Mouse (Mus musculus) lung, embryonic 14.5 days (tissue): ENCODE measurements around the gene Hoxa9. TPM values are rescaled to one million over a fixed set of nuclear protein-coding genes. Genes with fewer than 3 reads are reported as not detected.
A peak's percentile ranks its signal among the peaks of the same experiment; 100 is the strongest.

Experiments used
- ATAC-seq: fragments of 200-750 bp; cut with Nextera tagmentation; 2 replicates; pipeline ENCODE4 v1.8.0; 2017; ENCODE audit warnings: mild to moderate bottlenecking, moderate TSS enrichment, moderate library complexity; ENCODE audit not compliant: insufficient read depth
- DNase-seq: peaks from one replicate; pipeline ENCODE4 v3.0.0-alpha.2; 2015
- H3K27ac ChIP-seq: fragments of 300-500 bp; sonication (generic); 2 replicates; pipeline ENCODE4 v1.5.1; 2014; ENCODE audit warnings: low read depth, mild to moderate bottlenecking, moderate library complexity
- H3K27me3 ChIP-seq: fragments of 300-500 bp; sonication (generic); 2 replicates; pipeline ENCODE4 v1.6.1; 2014; ENCODE audit warnings: low read length, control low read depth; ENCODE audit not compliant: insufficient read depth
- H3K36me3 ChIP-seq: fragments of 300-500 bp; sonication (generic); 2 replicates; pipeline ENCODE4 v1.6.1; 2014; ENCODE audit warnings: control low read depth; ENCODE audit not compliant: insufficient read depth
- H3K4me1 ChIP-seq: fragments of 300-500 bp; sonication (generic); 2 replicates; pipeline ENCODE4 v1.6.1; 2014; ENCODE audit warnings: antibody characterized with exemption, control low read depth; ENCODE audit not compliant: insufficient read depth
- H3K4me2 ChIP-seq: fragments of 300-500 bp; sonication (generic); 2 replicates; pipeline ENCODE4 v1.6.1; 2014; ENCODE audit warnings: mild to moderate bottlenecking
- H3K4me3 ChIP-seq: fragments of 300-500 bp; sonication (generic); 2 replicates; pipeline ENCODE4 v1.5.1; 2014; ENCODE audit warnings: low read depth, low read length
- H3K9ac ChIP-seq: fragments of 300-500 bp; sonication (generic); 2 replicates; pipeline ENCODE4 v1.6.1; 2014
- H3K9me3 ChIP-seq: fragments of 300-500 bp; sonication (generic); 2 replicates; pipeline ENCODE4 v1.6.1; 2016; ENCODE audit warnings: low read depth, low read length, control low read depth
- CTCF ChIP-seq: IDR thresholded peaks from 2 replicates; pipeline ENCODE4 v1.5.1; 2016; ENCODE audit warnings: antibody characterized with exemption, low read depth
- WGBS: fragments of 180-500 bp; shearing (Covaris S2); extraction: QIAGEN DNeasy Blood & Tissue Kit; methylation state at CpG from one replicate; pipeline ENCODE4 v1.1.7; 2014; 5-methylcytosine and 5-hydroxymethylcytosine counted together
- polyA plus RNA-seq: library from polyadenylated mRNA; unstranded; fragments of >200 nt; fragmentation: Nextera tagmentation; extraction: Ambion mirVana; gene quantifications from 2 replicates; pipeline ENCODE4 v1.2.1, GENCODE M21; 2014

The Hoxa9 gene
- polyA plus RNA-seq, 1 experiment from 2014 or later, result not detected

- ATAC-seq (no peak), DNase-seq (no peak)
- Histone ChIP-seq H3K4me1 (peaks cover 23% of the 10 kb centered on the region), H3K27ac (peak overlapping the region; percentile 98), H3K9ac (peak overlapping the region; percentile 98), H3K4me2 (peak overlapping the region; percentile 79), H3K4me3 (peak overlapping the region; percentile 63), H3K9me3 (no peaks in the 10 kb centered on the region), H3K27me3 (peaks cover 34% of the 10 kb centered on the region), H3K36me3 (no peaks in the 10 kb centered on the region; the same call in 1 of the 2 replicates)
- TF ChIP-seq CTCF, result no peak
- WGBS, result 1% methylated on average over 10 of the region's 10 CpGs
Measured at GRCm38 (mm10) chr6:52179690-52180089, 51.2 kb downstream of the Hoxa9 start.

GRCm38 (mm10) chr6:52178918-52179665, 51.8 kb downstream of the Hoxa9 start:
- 0% methylated on average over 4 of the region's 4 CpGs for WGBS
- DNase-seq, result no peak
- peaks cover 30% of the 10 kb centered on the region for H3K27me3 ChIP-seq
- H3K4me1 ChIP-seq, result peaks cover 19% of the 10 kb centered on the region
- peak overlapping the region; percentile 79 for H3K4me2 ChIP-seq
- H3K4me3 ChIP-seq, result peak overlapping the region; percentile 63
- H3K9me3 ChIP-seq, result no peaks in the 10 kb centered on the region
- H3K27ac ChIP-seq, result peak overlapping the region; percentile 98
- no peak for ATAC-seq
- no peak for TF ChIP-seq CTCF
- peak overlapping the region; percentile 98 for H3K9ac ChIP-seq
- no peaks in the 10 kb centered on the region; the same call in 1 of the 2 replicates for H3K36me3 ChIP-seq

GRCm38 (mm10) chr6:52177806-52178205, 53.1 kb downstream of the Hoxa9 start:
- DNase-seq, result peak; percentile 53
- peak overlapping the region; percentile 63 for H3K4me3 ChIP-seq
- H3K27me3 ChIP-seq, result peaks cover 33% of the 10 kb centered on the region
- peak overlapping the region; percentile 98 for H3K27ac ChIP-seq
- peak overlapping the region; percentile 79 for H3K4me2 ChIP-seq
- H3K9me3 ChIP-seq, result no peaks in the 10 kb centered on the region
- peak overlapping the region; percentile 98 for H3K9ac ChIP-seq
- no peak for TF ChIP-seq CTCF
- no peaks in the 10 kb centered on the region; the same call in 1 of the 2 replicates for H3K36me3 ChIP-seq
- ATAC-seq, result no peak
- H3K4me1 ChIP-seq, result peaks cover 10% of the 10 kb centered on the region
- WGBS, result 2% methylated on average over 9 of the region's 9 CpGs

GRCm38 (mm10) chr6:52177061-52177735, 53.7 kb downstream of the Hoxa9 start, which contains the start of gene 5730596B20Rik:
5730596B20Rik (plus strand) TSS chr6:52177498.
- peak within 1 kb of the TSS; percentile 98 for H3K9ac ChIP-seq
- peak; percentile 90 for DNase-seq
- TF ChIP-seq CTCF, result no peak
- H3K27me3 ChIP-seq, result peaks cover 34% of the 10 kb centered on the region
- under 1% methylated on average over 36 of the region's 36 CpGs for WGBS
- no peaks in the 10 kb centered on the region; the same call in 1 of the 2 replicates for H3K36me3 ChIP-seq
- no peaks in the 10 kb centered on the region for H3K9me3 ChIP-seq
- peak within 1 kb of the TSS; percentile 79 for H3K4me2 ChIP-seq
- H3K4me1 ChIP-seq, result peaks cover 10% of the 10 kb centered on the region
- no peak for ATAC-seq
- H3K4me3 ChIP-seq, result peak within 1 kb of the TSS; percentile 63
- H3K27ac ChIP-seq, result peak within 1 kb of the TSS; percentile 98

GRCm38 (mm10) chr6:52176391-52176790, 54.5 kb downstream of the Hoxa9 start:
- H3K4me1 ChIP-seq, result peaks cover 6% of the 10 kb centered on the region
- TF ChIP-seq CTCF, result no peak
- no peak for ATAC-seq
- 0% methylated on average over 6 of the region's 6 CpGs for WGBS
- peak overlapping the region; percentile 79 for H3K4me2 ChIP-seq
- peak; percentile 59 for DNase-seq
- peaks cover 29% of the 10 kb centered on the region for H3K27me3 ChIP-seq
- no peaks in the 10 kb centered on the region for H3K36me3 ChIP-seq
- H3K27ac ChIP-seq, result peak overlapping the region; percentile 98
- H3K9ac ChIP-seq, result peak overlapping the region; percentile 98
- H3K9me3 ChIP-seq, result no peaks in the 10 kb centered on the region
- H3K4me3 ChIP-seq, result peak overlapping the region; percentile 63

GRCm38 (mm10) chr6:52175864-52176263, 55.0 kb downstream of the Hoxa9 start:
- peak; percentile 81 for DNase-seq
- peaks cover 31% of the 10 kb centered on the region for H3K27me3 ChIP-seq
- ATAC-seq, result peak; percentile 47

More at GRCm38 (mm10) chr6:52175864-52176263, 55.0 kb downstream of the Hoxa9 start:
- Histone ChIP-seq H3K4me2 (peak overlapping the region; percentile 79), H3K4me1 (peaks cover 3% of the 10 kb centered on the region), H3K9ac (peak overlapping the region; percentile 98), H3K27ac (peak overlapping the region; percentile 98), H3K4me3 (peak overlapping the region; percentile 63), H3K36me3 (0 out of 2 replicates have a peak, but pooled peaks cover 2% of the 10 kb centered on the region), H3K9me3 (no peaks in the 10 kb centered on the region)
- no peak for TF ChIP-seq CTCF
- under 1% methylated on average over 24 of the region's 35 CpGs for WGBS
